Mouse (Mus musculus): ENCODE results near the gene Nt5dc1.
"Not testable (repeated sequence)": the region's sequence is repeated elsewhere in the genome, so short reads cannot be mapped to it uniquely, and the experiment has no call there.

Nt5dc1 gene

GRCm38 (mm10) chr10:34309915-34310685 is 108.3 kb downstream of the Nt5dc1 start:
- no peak for DNase-seq

- DNase-seq: no peak
These were observed 111.3 kb downstream of the Nt5dc1 start for GRCm38 (mm10) chr10:34307070-34307469.

- DNase-seq: no peak
These were observed 118.0 kb downstream of the Nt5dc1 start for GRCm38 (mm10) chr10:34300368-34300767.

GRCm38 (mm10) chr10:34297980-34298753 is 120.2 kb downstream of the Nt5dc1 start:
- no peak for DNase-seq

GRCm38 (mm10) chr10:34297299-34297979 is 120.9 kb downstream of the Nt5dc1 start, which contains the start of gene Tspyl4:
TSS of gene Tspyl4 (plus strand) at chr10:34297442.
- DNase-seq: peak; percentile 92 to 95

- no peak for DNase-seq
These were observed 121.4 kb downstream of the Nt5dc1 start for GRCm38 (mm10) chr10:34296911-34297298.

- peak; percentile 59 to 72 for DNase-seq
These were observed 135.7 kb downstream of the Nt5dc1 start for GRCm38 (mm10) chr10:34282420-34283238.

GRCm38 (mm10) chr10:34281962-34282388 is 136.4 kb downstream of the Nt5dc1 start, which contains the start of gene Tspyl1:
TSS of gene Tspyl1 (plus strand) at chr10:34282190.
- DNase-seq: peak; percentile 99

- DNase-seq: no peak
These were observed 137.0 kb downstream of the Nt5dc1 start for GRCm38 (mm10) chr10:34281211-34281961.

GRCm38 (mm10) chr10:34280591-34281175 is 137.7 kb downstream of the Nt5dc1 start:
- peak; percentile 44 to 57 for DNase-seq

GRCm38 (mm10) chr10:34271681-34272080 is 146.7 kb downstream of the Nt5dc1 start:
- peak in 1 of 2 experiments; percentile 10 for DNase-seq

- no peak for DNase-seq
These were observed 150.9 kb downstream of the Nt5dc1 start for GRCm38 (mm10) chr10:34267312-34268070.

- DNase-seq: no peak
These were observed 153.2 kb downstream of the Nt5dc1 start for GRCm38 (mm10) chr10:34265106-34265505.

- DNase-seq: not testable (repeated sequence)
These were observed 165.5 kb downstream of the Nt5dc1 start for GRCm38 (mm10) chr10:34252833-34253232.

- no peak for DNase-seq
These were observed 168.8 kb downstream of the Nt5dc1 start for GRCm38 (mm10) chr10:34249594-34249993.

GRCm38 (mm10) chr10:34247757-34248156 is 170.6 kb downstream of the Nt5dc1 start:
- no peak for DNase-seq

- no peak for DNase-seq
These were observed 172.2 kb downstream of the Nt5dc1 start for GRCm38 (mm10) chr10:34246106-34246505.

- no peak for DNase-seq
These were observed 173.6 kb downstream of the Nt5dc1 start for GRCm38 (mm10) chr10:34244745-34245144.

GRCm38 (mm10) chr10:34238536-34238935 is 179.8 kb downstream of the Nt5dc1 start:
- no peak for DNase-seq
